In the genomic region with DNA sequence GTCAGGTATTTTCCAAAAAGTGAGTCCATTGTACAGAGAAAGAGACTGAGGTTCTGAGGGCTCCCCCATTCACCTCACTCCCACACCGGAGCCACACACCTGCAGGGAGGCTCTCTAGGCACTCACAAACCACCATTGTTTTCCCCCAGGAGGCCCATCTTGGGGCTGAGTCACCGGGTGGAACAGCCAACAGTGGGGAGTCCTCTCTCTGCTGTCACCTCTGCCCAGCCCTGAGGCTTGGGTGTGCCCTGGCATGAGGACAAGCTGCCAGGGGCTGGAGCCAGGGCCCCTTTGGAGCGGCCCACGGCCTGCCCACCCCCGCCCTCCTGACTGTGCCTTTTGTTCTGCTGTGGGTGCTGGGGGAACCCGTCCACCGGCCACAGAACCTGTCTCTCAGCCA, we compare ENCODE assay signal across 7 mouse cellular contexts. TPM values are rescaled to one million over a fixed set of nuclear protein-coding genes. Genes with fewer than 3 reads are reported as not detected.
DNase-seq lines count a peak whose midpoint lies in the region; ATAC-seq and TF ChIP-seq lines count a peak whose summit lies in the region.

No protein-coding gene starts in this region.

- no peak overlapping the region for H3K4me3 ChIP-seq in lung, embryonic 15.5 days
- no peak overlapping the region for H3K4me3 ChIP-seq in lung, adult 2 months (replicated peaks; ENCODE audit: extremely low read depth, low read depth, low read length)
- no peak overlapping the region for H3K4me3 ChIP-seq in embryonic facial prominence, embryonic 12.5 days
- peak overlapping the region; percentile 1; the same call in 1 of the 2 replicates for H3K4me3 ChIP-seq in liver, embryonic 15.5 days (replicated peaks)

- no peak for DNase-seq in lung, adult 2 months
- peak; percentile 79 for DNase-seq in Muller cell, postnatal 12 days (ENCODE audit: inconsistent ontology term)
- no peak for DNase-seq in frontal cortex, adult 2 months (ENCODE audit: extremely low spot score in 1 of 2, low spot score in 1 of 2)
- DNase-seq in yolk sac, embryonic 10.5 days (ENCODE audit: low spot score): no peak

- 33% methylated on average over 7 of the region's 7 CpGs for WGBS in lung, embryonic 15.5 days
- 21% methylated on average over 7 of the region's 7 CpGs for WGBS in lung, adult 2 months
- 39% methylated on average over 7 of the region's 7 CpGs for WGBS in embryonic facial prominence, embryonic 12.5 days
- WGBS in liver, embryonic 15.5 days (ENCODE audit: insufficient replicate concordance): 13% methylated on average over 7 of the region's 7 CpGs

- no peak overlapping the region; the same call in 1 of the 2 replicates for H3K4me2 ChIP-seq in lung, embryonic 15.5 days
- no peak overlapping the region for H3K4me2 ChIP-seq in embryonic facial prominence, embryonic 12.5 days (replicated peaks)
- H3K4me2 ChIP-seq in liver, embryonic 15.5 days: peak overlapping the region; percentile 84

- TF ChIP-seq POLR2A in lung, adult 2 months (IDR thresholded peaks at IDR 0.05; ENCODE audit: borderline replicate concordance, extremely low read depth, low read depth, low read length): no peak

- H3K27ac ChIP-seq in lung, embryonic 15.5 days: peak overlapping the region; percentile 18; the same call in 1 of the 2 replicates
- H3K27ac ChIP-seq in embryonic facial prominence, embryonic 12.5 days: no peak overlapping the region
- peak overlapping the region; percentile 98 for H3K27ac ChIP-seq in liver, embryonic 15.5 days (replicated peaks)

- H3K9ac ChIP-seq in lung, embryonic 15.5 days: no peak overlapping the region
- H3K9ac ChIP-seq in embryonic facial prominence, embryonic 12.5 days: peak overlapping the region; percentile 27; the same call in 1 of the 2 replicates
- peak overlapping the region; percentile 22 for H3K9ac ChIP-seq in liver, embryonic 15.5 days

- no peak for TF ChIP-seq CTCF in lung, adult 2 months (IDR thresholded peaks at IDR 0.05; ENCODE audit: insufficient read depth, low read length)

- no peaks in the 10 kb centered on the region for H3K27me3 ChIP-seq in lung, embryonic 15.5 days
- peaks cover 5% of the 10 kb centered on the region; the same call in 1 of the 2 replicates for H3K27me3 ChIP-seq in embryonic facial prominence, embryonic 12.5 days
- no peaks in the 10 kb centered on the region; the same call in 1 of the 2 replicates for H3K27me3 ChIP-seq in liver, embryonic 15.5 days

- no peaks in the 10 kb centered on the region for H3K9me3 ChIP-seq in lung, embryonic 15.5 days
- H3K9me3 ChIP-seq in embryonic facial prominence, embryonic 12.5 days: no peaks in the 10 kb centered on the region
- no peaks in the 10 kb centered on the region for H3K9me3 ChIP-seq in liver, embryonic 15.5 days (replicated peaks)

- no peaks in the 10 kb centered on the region for H3K36me3 ChIP-seq in lung, embryonic 15.5 days
- peaks cover 4% of the 10 kb centered on the region; the same call in 1 of the 2 replicates for H3K36me3 ChIP-seq in embryonic facial prominence, embryonic 12.5 days
- H3K36me3 ChIP-seq in liver, embryonic 15.5 days (replicated peaks): peaks cover 5% of the 10 kb centered on the region

- peaks cover 27% of the 10 kb centered on the region for H3K4me1 ChIP-seq in lung, embryonic 15.5 days
- H3K4me1 ChIP-seq in lung, adult 2 months (ENCODE audit: control insufficient read depth, insufficient read depth, low read length): 0 out of 2 replicates have a peak, but pooled peaks cover 5% of the 10 kb centered on the region
- peaks cover 8% of the 10 kb centered on the region for H3K4me1 ChIP-seq in embryonic facial prominence, embryonic 12.5 days
- H3K4me1 ChIP-seq in liver, embryonic 15.5 days (replicated peaks): peaks cover 59% of the 10 kb centered on the region

- ATAC-seq in lung, embryonic 15.5 days (ENCODE audit: borderline replicate concordance, extremely low read depth, low FRiP score, low TSS enrichment): no peak
- no peak for ATAC-seq in embryonic facial prominence, embryonic 12.5 days (ENCODE audit: insufficient number of reproducible peaks, insufficient read depth, low FRiP score, low TSS enrichment)
- peak; percentile 13; the same call in 1 of the 2 replicates for ATAC-seq in liver, embryonic 15.5 days (ENCODE audit: insufficient read depth)

RNA-seq across cellular contexts. Expression of a gene that starts 2.3 kb away (rescaled TPM):
- polyA plus RNA-seq in lung, embryonic 15.5 days (2015; fragmentation: Nextera tagmentation; extraction: Ambion mirVana): 122 and 126 TPM in 2 replicates
- polyA plus RNA-seq in lung, adult 2 months (2012; rRNA removed): 94.7 and 98.6 TPM in 2 replicates
- 251 and 258 TPM in 2 replicates for polyA plus RNA-seq in embryonic facial prominence, embryonic 12.5 days (2016; fragmentation: Nextera tagmentation; extraction: Ambion mirVana)
- 52.8 and 59.5 TPM in 2 replicates for polyA plus RNA-seq in liver, embryonic 15.5 days (2015; fragmentation: Nextera tagmentation; extraction: Ambion mirVana)
- polyA plus RNA-seq in frontal cortex, adult 2 months (2012; rRNA removed): 33.5 and 34.2 TPM in 2 replicates

RNA-seq across cellular contexts. Expression of a gene that starts 29.1 kb away (rescaled TPM):
- polyA plus RNA-seq in lung, embryonic 15.5 days (2015; fragmentation: Nextera tagmentation; extraction: Ambion mirVana): 628 and 681 TPM in 2 replicates
- 1,202 and 1,263 TPM in 2 replicates for polyA plus RNA-seq in lung, adult 2 months (2012; rRNA removed)
- 403 and 464 TPM in 2 replicates for polyA plus RNA-seq in embryonic facial prominence, embryonic 12.5 days (2016; fragmentation: Nextera tagmentation; extraction: Ambion mirVana)
- polyA plus RNA-seq in liver, embryonic 15.5 days (2015; fragmentation: Nextera tagmentation; extraction: Ambion mirVana): 526 and 581 TPM in 2 replicates
- 1,306 and 1,773 TPM in 2 replicates for polyA plus RNA-seq in frontal cortex, adult 2 months (2012; rRNA removed)

RNA-seq across cellular contexts. Expression of a gene that starts 36.4 kb away (rescaled TPM):
- polyA plus RNA-seq in lung, embryonic 15.5 days (2015; fragmentation: Nextera tagmentation; extraction: Ambion mirVana): 276 and 277 TPM in 2 replicates
- polyA plus RNA-seq in lung, adult 2 months (2012; rRNA removed): 131 and 143 TPM in 2 replicates
- 332 and 349 TPM in 2 replicates for polyA plus RNA-seq in embryonic facial prominence, embryonic 12.5 days (2016; fragmentation: Nextera tagmentation; extraction: Ambion mirVana)
- 63.2 and 74.5 TPM in 2 replicates for polyA plus RNA-seq in liver, embryonic 15.5 days (2015; fragmentation: Nextera tagmentation; extraction: Ambion mirVana)
- 200 and 215 TPM in 2 replicates for polyA plus RNA-seq in frontal cortex, adult 2 months (2012; rRNA removed)

RNA-seq across cellular contexts. Expression of a gene that starts 48.3 kb away (rescaled TPM):
- polyA plus RNA-seq in lung, embryonic 15.5 days (2015; fragmentation: Nextera tagmentation; extraction: Ambion mirVana): 7.9 and 9.6 TPM in 2 replicates
- polyA plus RNA-seq in lung, adult 2 months (2012; rRNA removed): 37.5 and 48.3 TPM in 2 replicates
- 13.1 and 14.9 TPM in 2 replicates for polyA plus RNA-seq in embryonic facial prominence, embryonic 12.5 days (2016; fragmentation: Nextera tagmentation; extraction: Ambion mirVana)
- polyA plus RNA-seq in liver, embryonic 15.5 days (2015; fragmentation: Nextera tagmentation; extraction: Ambion mirVana): 0.78 and 0.92 TPM in 2 replicates
- polyA plus RNA-seq in frontal cortex, adult 2 months (2012; rRNA removed): 17.2 and 17.7 TPM in 2 replicates

RNA-seq across cellular contexts. Expression of a gene that starts 58.9 kb away (rescaled TPM):
- not detected in 2 replicates for polyA plus RNA-seq in lung, embryonic 15.5 days (2015; fragmentation: Nextera tagmentation; extraction: Ambion mirVana)
- not detected in 2 replicates for polyA plus RNA-seq in lung, adult 2 months (2012; rRNA removed)
- 0.10 and 0.13 TPM in 2 replicates for polyA plus RNA-seq in embryonic facial prominence, embryonic 12.5 days (2016; fragmentation: Nextera tagmentation; extraction: Ambion mirVana)
- polyA plus RNA-seq in liver, embryonic 15.5 days (2015; fragmentation: Nextera tagmentation; extraction: Ambion mirVana): not detected in 2 replicates
- 0.02 and 0.04 TPM in 2 replicates for polyA plus RNA-seq in frontal cortex, adult 2 months (2012; rRNA removed)
